Mouse (Mus musculus): ENCODE measurements around the gene Abca17. TPM values are rescaled to one million over a fixed set of nuclear protein-coding genes. Genes with fewer than 3 reads are reported as not detected.

Abca17 gene
- total RNA-seq, 1 experiment from 2014 or later: not detected

Other genes with a start within 250 kb of the Abca17 start
- 37.3 to 63.3 TPM (median 46.8 TPM) in 3 replicates for gene Pdpk1, start 200.1 kb downstream of the Abca17 start, total RNA-seq (2017)
- 6.5 to 24.6 TPM (median 24.4 TPM) in 3 replicates for gene Amdhd2, start 187.3 kb downstream of the Abca17 start, total RNA-seq (2017)
- 55.6 to 90.6 TPM (median 83.3 TPM) in 3 replicates for gene Atp6v0c, start 181.4 kb downstream of the Abca17 start, total RNA-seq (2017)
- 0.68 to 1.0 TPM (median 0.96 TPM) in 3 replicates for gene Tbc1d24, start 145.5 kb downstream of the Abca17 start, total RNA-seq (2017)
- gene Ntn3, start 141.5 kb downstream of the Abca17 start, total RNA-seq (2017): not detected in 3 replicates
- gene Tedc2, start 130.2 kb downstream of the Abca17 start, total RNA-seq (2017): 2.9 to 6.6 TPM (median 3.1 TPM) in 3 replicates
- 1.6 to 4.6 TPM (median 2.0 TPM) in 3 replicates for gene Ccnf, start 99.6 kb downstream of the Abca17 start, total RNA-seq (2017)
- 29.2 to 35.4 TPM (median 29.7 TPM) in 3 replicates for gene Abca3, start 882 bp upstream of the Abca17 start, total RNA-seq (2017)
- 84.3 to 102 TPM (median 99.4 TPM) in 3 replicates for gene Rnps1, start 63.5 kb upstream of the Abca17 start, total RNA-seq (2017)
- 22.1 to 36.2 TPM (median 26.0 TPM) in 3 replicates for gene Eci1, start 75.6 kb upstream of the Abca17 start, total RNA-seq (2017)
- gene Dnase1l2, start 92.0 kb upstream of the Abca17 start, total RNA-seq (2017): 1.6 to 2.2 TPM in 2 of 3 replicates, not detected in the other
- gene E4f1, start 119.2 kb upstream of the Abca17 start, total RNA-seq (2017): 26.9 to 32.5 TPM (median 29.5 TPM) in 3 replicates
- gene Pgp, start 119.3 kb upstream of the Abca17 start, total RNA-seq (2017): 8.4 to 10.1 TPM (median 9.1 TPM) in 3 replicates
- gene Bricd5, start 122.8 kb upstream of the Abca17 start, total RNA-seq (2017): 1.3 TPM in 1 of 3 replicates, not detected in the others
- 8.4 to 19.3 TPM (median 11.2 TPM) in 3 replicates for gene Mlst8, start 128.0 kb upstream of the Abca17 start, total RNA-seq (2017)
- gene Caskin1, start 137.5 kb upstream of the Abca17 start, total RNA-seq (2017): not detected in 3 replicates
- 83.2 to 132 TPM (median 118 TPM) in 3 replicates for gene Traf7, start 176.9 kb upstream of the Abca17 start, total RNA-seq (2017)
- 0.39 TPM in 1 of 3 replicates, not detected in the others for gene Rab26, start 183.1 kb upstream of the Abca17 start, total RNA-seq (2017)
- 9.1 to 15.7 TPM (median 11.9 TPM) in 3 replicates for gene Pkd1, start 198.8 kb upstream of the Abca17 start, total RNA-seq (2017)